In the genomic region with DNA sequence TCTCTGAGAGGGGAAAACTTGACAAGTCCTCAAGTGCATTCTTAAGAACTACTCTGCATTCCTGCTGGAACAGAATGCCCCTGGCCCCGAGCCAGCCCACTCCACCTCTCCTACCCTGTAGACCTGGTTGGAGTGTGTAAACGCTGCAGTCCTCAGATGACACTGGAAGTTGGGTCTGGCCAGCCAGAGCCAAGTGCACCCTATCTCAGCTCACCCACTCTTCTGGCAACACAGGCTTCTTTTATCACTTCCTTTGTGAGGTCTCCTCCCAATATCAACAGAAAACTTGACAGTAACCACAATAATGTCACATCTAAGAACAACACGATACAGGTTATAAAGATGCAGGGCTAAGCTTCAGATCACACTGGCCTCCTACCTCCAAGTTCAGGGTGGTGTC, we compare ENCODE assay signal across 12 mouse cellular contexts. TPM values are rescaled to one million over a fixed set of nuclear protein-coding genes. Genes with fewer than 3 reads are reported as not detected.
DNase-seq lines count a peak whose midpoint lies in the region; ATAC-seq and TF ChIP-seq lines count a peak whose summit lies in the region.
"Had no signal": no experiment of that assay in that cellular context is flagged by ENCODE, and none has a peak within 500 bp of the region (broad histone marks: within the 10 kb centered on the region; RNA-seq: fewer than 3 reads in every experiment).

No protein-coding gene starts in this region.

- H3K36me3 ChIP-seq in kidney, adult 2 months (ENCODE audit: control insufficient read depth, insufficient read depth, low read length): peaks cover 1% of the 10 kb centered on the region
- no peaks in the 10 kb centered on the region for H3K36me3 ChIP-seq in lung, postnatal 0 days (ENCODE audit: insufficient read depth, low read length)
- H3K36me3 ChIP-seq in hindbrain, embryonic 16.5 days (ENCODE audit: control insufficient read depth, insufficient read depth, low read length): no peaks in the 10 kb centered on the region
- H3K36me3 ChIP-seq: embryonic facial prominence, embryonic 12.5 days; G1E had no signal

- no peak for TF ChIP-seq CTCF in kidney, adult 2 months (conservative IDR thresholded peaks at IDR 0.05; ENCODE audit: insufficient read depth, insufficient read length, low read depth, low read length)
- no peak for TF ChIP-seq CTCF in lung, postnatal 0 days (IDR thresholded peaks at IDR 0.05)

- peak overlapping the region; percentile 95 for H3K27ac ChIP-seq in kidney, adult 2 months (ENCODE audit: insufficient read depth, low read depth, low read length)
- H3K27ac ChIP-seq in lung, postnatal 0 days (ENCODE audit: low read length): peak overlapping the region; percentile 87
- no peak overlapping the region for H3K27ac ChIP-seq in hindbrain, embryonic 16.5 days (ENCODE audit: low read depth, low read length)
- H3K27ac ChIP-seq: embryonic facial prominence, embryonic 12.5 days; liver, embryonic 14.5 days had no signal

- peak; percentile 57 for DNase-seq in Muller cell, postnatal 12 days (ENCODE audit: inconsistent ontology term)
- peak; percentile 19 for DNase-seq in gastrocnemius, postnatal 10 days
- DNase-seq in kidney, adult 2 months: peak; percentile 89
- DNase-seq in lung, postnatal 0 days (ENCODE audit: low spot score): peak; percentile 93
- DNase-seq in layer of hippocampus, postnatal 14 days (ENCODE audit: low spot score in 2 of 2): no peak
- no peak for DNase-seq in thymus, postnatal 0 days (ENCODE audit: low spot score)

- 16% methylated on average over 3 of the region's 3 CpGs for WGBS in kidney, adult 2 months
- WGBS in lung, postnatal 0 days: 29% methylated on average over 3 of the region's 3 CpGs
- 82% methylated on average over 3 of the region's 3 CpGs for WGBS in hindbrain, embryonic 16.5 days

- H3K9ac ChIP-seq in lung, postnatal 0 days (replicated peaks; ENCODE audit: low read depth): no peak overlapping the region
- no peak overlapping the region for H3K9ac ChIP-seq in hindbrain, embryonic 16.5 days (ENCODE audit: low read depth, low read length)
- H3K9ac ChIP-seq: embryonic facial prominence, embryonic 12.5 days; liver, embryonic 14.5 days had no signal

- H3K4me3 ChIP-seq in kidney, adult 2 months (ENCODE audit: insufficient read depth, low read depth, low read length): no peak overlapping the region
- H3K4me3 ChIP-seq in lung, postnatal 0 days (ENCODE audit: low read depth, low read length): no peak overlapping the region
- H3K4me3 ChIP-seq in hindbrain, embryonic 16.5 days (ENCODE audit: low read length): no peak overlapping the region
- H3K4me3 ChIP-seq: embryonic facial prominence, embryonic 12.5 days; myocyte had no signal

- TF ChIP-seq EP300 in lung, postnatal 0 days (IDR thresholded peaks at IDR 0.05): peak; percentile 100

- ATAC-seq in lung, postnatal 0 days: peak; percentile 97
- no peak for ATAC-seq in activated CD4-positive, CD25-positive, alpha-beta regulatory T cell, adult 4 months
- no peak for ATAC-seq in hindbrain, embryonic 16.5 days

- H3K27me3 ChIP-seq in kidney, adult 2 months (replicated peaks; ENCODE audit: control insufficient read depth, insufficient read depth, low read length): no peaks in the 10 kb centered on the region
- no peaks in the 10 kb centered on the region for H3K27me3 ChIP-seq in lung, postnatal 0 days (replicated peaks; ENCODE audit: insufficient read depth, low read length)
- H3K27me3 ChIP-seq in hindbrain, embryonic 16.5 days (replicated peaks; ENCODE audit: control insufficient read depth, insufficient read depth, low read length): no peaks in the 10 kb centered on the region
- H3K27me3 ChIP-seq: embryonic facial prominence, embryonic 12.5 days had no signal

- peaks cover 39% of the 10 kb centered on the region for H3K4me1 ChIP-seq in kidney, adult 2 months (ENCODE audit: control insufficient read depth, insufficient read depth, low read length)
- no peaks in the 10 kb centered on the region for H3K4me1 ChIP-seq in lung, postnatal 0 days (ENCODE audit: insufficient read depth, low read depth, low read length)
- no peaks in the 10 kb centered on the region for H3K4me1 ChIP-seq in hindbrain, embryonic 16.5 days (ENCODE audit: control insufficient read depth, insufficient read depth, low read depth, low read length)
- H3K4me1 ChIP-seq: embryonic facial prominence, embryonic 12.5 days had no signal

- H3K4me2 ChIP-seq in lung, postnatal 0 days (replicated peaks; ENCODE audit: low read depth, low read length): no peak overlapping the region
- no peak overlapping the region for H3K4me2 ChIP-seq in hindbrain, embryonic 16.5 days (ENCODE audit: low read length)
- H3K4me2 ChIP-seq: embryonic facial prominence, embryonic 12.5 days had no signal

- H3K9me3 ChIP-seq in lung, postnatal 0 days (ENCODE audit: low read length): no peaks in the 10 kb centered on the region
- no peaks in the 10 kb centered on the region for H3K9me3 ChIP-seq in hindbrain, embryonic 16.5 days (ENCODE audit: control insufficient read depth, low read length)
- H3K9me3 ChIP-seq: embryonic facial prominence, embryonic 12.5 days; G1E had no signal

- no peak for TF ChIP-seq POLR2A in kidney, adult 2 months (IDR thresholded peaks at IDR 0.05; ENCODE audit: low read depth, low read length)

RNA-seq across cellular contexts. Expression of a gene that starts 8.7 kb away (rescaled TPM):
- 1 to 10 TPM; 2.0 to 2.1 TPM for total RNA-seq in gastrocnemius, postnatal 10 days (2021)
- 29.4 and 32.7 TPM in 2 replicates for polyA plus RNA-seq in kidney, adult 2 months (2012; rRNA removed)
- 67.3 and 78.7 TPM in 2 replicates for polyA plus RNA-seq in lung, postnatal 0 days (2015; fragmentation: Nextera tagmentation; extraction: Ambion mirVana)
- polyA plus RNA-seq in activated CD4-positive, CD25-positive, alpha-beta regulatory T cell, adult 4 months (2017; shearing (Covaris generic)): under 1 TPM; 0.11 to 0.12 TPM
- total RNA-seq in layer of hippocampus, postnatal 14 days (2021): 1 to 10 TPM in 1 of 2 experiments, under 1 TPM in 1; 0.74 to 1.5 TPM
- polyA plus RNA-seq in thymus, postnatal 0 days (2015; fragmentation: Nextera tagmentation; extraction: Ambion mirVana): 0.03 and 0.04 TPM in 2 replicates
- 0.25 and 0.41 TPM in 2 replicates for polyA plus RNA-seq in hindbrain, embryonic 16.5 days (2015; fragmentation: Nextera tagmentation; extraction: Ambion mirVana)
- polyA plus RNA-seq: G1E had no signal

RNA-seq across cellular contexts. Expression of a gene that starts 8.8 kb away (rescaled TPM):
- 1 to 10 TPM in 1 of 2 experiments, under 1 TPM in 1; 0.88 to 1.9 TPM for total RNA-seq in gastrocnemius, postnatal 10 days (2021)
- polyA plus RNA-seq in kidney, adult 2 months (2012; rRNA removed): 57.7 and 78.6 TPM in 2 replicates
- 114 and 120 TPM in 2 replicates for polyA plus RNA-seq in lung, postnatal 0 days (2015; fragmentation: Nextera tagmentation; extraction: Ambion mirVana)
- under 1 TPM in 1 of 2 experiments, not detected in 1; 0.05 TPM for polyA plus RNA-seq in activated CD4-positive, CD25-positive, alpha-beta regulatory T cell, adult 4 months (2017; shearing (Covaris generic))
- 1 to 10 TPM in 1 of 2 experiments, under 1 TPM in 1; 0.38 to 1.2 TPM for total RNA-seq in layer of hippocampus, postnatal 14 days (2021)
- 0.06 and 0.09 TPM in 2 replicates for polyA plus RNA-seq in thymus, postnatal 0 days (2015; fragmentation: Nextera tagmentation; extraction: Ambion mirVana)
- polyA plus RNA-seq in hindbrain, embryonic 16.5 days (2015; fragmentation: Nextera tagmentation; extraction: Ambion mirVana): 0.46 and 0.60 TPM in 2 replicates

Comparison
In these comparisons a context has a peak if more than half of its experiments do, and no peak if none do; other contexts are left out.
1. DNase-seq: peak in Muller cell, postnatal 12 days (single experiment), gastrocnemius, postnatal 10 days (single experiment), kidney, adult 2 months (single experiment) and lung, postnatal 0 days (single experiment); none in layer of hippocampus, postnatal 14 days (0 of 2) and thymus, postnatal 0 days (single experiment).
2. RNA of a gene that starts 8.7 kb away (polyA plus RNA-seq): 67.3 to 78.7 TPM in lung, postnatal 0 days and 29.4 to 32.7 TPM in kidney, adult 2 months; 0.25 to 0.41 TPM in hindbrain, embryonic 16.5 days, 0.11 to 0.12 TPM in activated CD4-positive, CD25-positive, alpha-beta regulatory T cell, adult 4 months and 0.03 to 0.04 TPM in thymus, postnatal 0 days; every median in the first group is over 10 times any median in the second.
3. RNA of a gene that starts 8.8 kb away (polyA plus RNA-seq): 114 to 120 TPM in lung, postnatal 0 days and 57.7 to 78.6 TPM in kidney, adult 2 months; 0.46 to 0.60 TPM in hindbrain, embryonic 16.5 days, 0.06 to 0.09 TPM in thymus, postnatal 0 days and 0.05 TPM in activated CD4-positive, CD25-positive, alpha-beta regulatory T cell, adult 4 months; every median in the first group is over 10 times any median in the second.